Mouse (Mus musculus): ENCODE measurements at regions not wholly inside any gene's neighbourhood (a gene's known extent, or its start where the extent isn't known, plus 50 kb on each side); places are given as distances from the start of the nearest gene placed in this dataset.

DNA sequence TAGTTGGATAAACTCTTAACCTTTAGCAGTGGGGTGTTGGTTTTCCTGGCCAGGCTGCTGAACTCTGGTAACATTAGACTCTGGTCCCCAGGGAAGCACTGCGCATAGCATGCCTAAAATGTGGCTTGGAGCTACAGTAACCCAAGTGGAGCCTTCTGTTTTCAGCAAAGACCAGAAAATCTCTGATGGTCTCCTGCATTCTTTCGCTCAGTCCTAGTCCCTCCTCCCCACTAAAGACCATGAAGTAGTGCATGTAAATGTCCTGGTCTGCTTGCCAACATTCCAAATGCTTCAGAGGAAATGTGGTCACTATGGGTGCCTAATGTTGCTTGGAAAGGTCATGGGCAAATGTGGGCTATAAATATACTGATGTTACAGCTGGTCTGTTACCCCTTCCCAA, 507.5 kb downstream of the Gm826 start:
- Histone ChIP-seq H3K9me3 (replicated peaks) (no peaks in the 10 kb centered on the region), H3K27me3 (ENCODE audit: low read depth, poor library complexity, severe bottlenecking) (no peaks in the 10 kb centered on the region), H3K36me3 (no peaks in the 10 kb centered on the region), H3K4me3 (no peak overlapping the region), H3K4me1 (no peaks in the 10 kb centered on the region), H3K27ac (replicated peaks) (no peak overlapping the region)
- 80% methylated on average over 2 of the region's 2 CpGs for WGBS
- DNase-seq (ENCODE audit: low spot score) = no peak

- no peaks in the 10 kb centered on the region for H3K27me3 ChIP-seq (ENCODE audit: low read depth, poor library complexity, severe bottlenecking)
Measured at GRCm38 (mm10) chr2:159818556-159818955, 515.4 kb downstream of the Gm826 start.

DNA sequence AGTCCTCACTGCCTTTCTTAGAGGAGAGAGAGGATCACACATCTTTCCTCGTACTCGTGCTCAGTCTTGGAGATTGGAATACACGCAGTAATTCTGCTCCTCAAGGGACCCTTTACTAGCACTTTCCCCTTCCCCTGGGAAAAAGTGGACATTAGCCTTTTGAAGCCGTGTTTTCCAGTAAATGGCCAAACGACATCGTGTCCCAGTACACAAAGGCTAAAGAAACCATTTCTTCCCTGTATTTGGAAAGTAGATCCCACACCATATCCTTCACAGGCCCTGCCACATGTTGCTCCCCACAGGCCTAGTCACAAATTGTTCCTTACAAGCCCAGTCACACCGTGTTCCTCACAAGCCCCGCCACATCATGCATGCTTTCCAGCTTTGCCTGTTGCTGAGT, 517.6 kb downstream of the Gm826 start:
- Histone ChIP-seq H3K36me3 (no peaks in the 10 kb centered on the region), H3K4me1 (no peaks in the 10 kb centered on the region), H3K27me3 (ENCODE audit: low read depth, poor library complexity, severe bottlenecking) (no peaks in the 10 kb centered on the region), H3K9me3 (replicated peaks) (no peaks in the 10 kb centered on the region), H3K4me3 (no peak overlapping the region), H3K27ac (replicated peaks) (no peak overlapping the region)
- no peak for DNase-seq (ENCODE audit: low spot score)
- WGBS = 92% methylated on average over 8 of the region's 8 CpGs

More at GRCm38 (mm10) chr2:159818556-159818955, 515.4 kb downstream of the Gm826 start:
- Histone ChIP-seq H3K36me3 (no peaks in the 10 kb centered on the region), H3K4me1 (no peaks in the 10 kb centered on the region), H3K27ac (replicated peaks) (no peak overlapping the region), H3K9me3 (replicated peaks) (no peaks in the 10 kb centered on the region), H3K4me3 (no peak overlapping the region)
- 75% methylated on average over 2 of the region's 2 CpGs for WGBS
- no peak for DNase-seq (ENCODE audit: low spot score)
